Mouse (Mus musculus) limb, embryonic 13.5 days (tissue): Measurements from ENCODE around the gene Mmp24. TPM values are rescaled to one million over a fixed set of nuclear protein-coding genes. Genes with fewer than 3 reads are reported as not detected.
"Not testable (repeated sequence)": the region's sequence is repeated elsewhere in the genome, so short reads cannot be mapped to it uniquely, and the experiment has no call there.

ENCODE experiments used
- ATAC-seq: fragments of 200-750 bp; cut with Nextera tagmentation; 2 replicates; pipeline ENCODE4 v1.8.0; 2017; ENCODE audit warnings: low read depth, moderate number of reproducible peaks, moderate TSS enrichment; ENCODE audit not compliant: low FRiP score
- H3K27ac ChIP-seq: fragments of 300-500 bp; sonication (generic); 2 replicates; pipeline ENCODE4 v1.5.1; 2015; ENCODE audit warnings: inconsistent platforms, mild to moderate bottlenecking, moderate library complexity
- H3K27me3 ChIP-seq: fragments of 300-500 bp; sonication (generic); 2 replicates; pipeline ENCODE4 v1.6.1; 2015; ENCODE audit warnings: mild to moderate bottlenecking, inconsistent platforms
- H3K36me3 ChIP-seq: fragments of 300-500 bp; sonication (generic); 2 replicates; pipeline ENCODE4 v1.6.1; 2015; ENCODE audit warnings: inconsistent platforms, mild to moderate bottlenecking, moderate library complexity
- H3K4me1 ChIP-seq: fragments of 300-500 bp; sonication (generic); 2 replicates; pipeline ENCODE4 v1.6.1; 2015; ENCODE audit warnings: inconsistent platforms
- H3K4me2 ChIP-seq: fragments of 300-500 bp; sonication (generic); replicated peaks from 2 replicates; pipeline ENCODE4 v1.6.1; 2015; ENCODE audit warnings: inconsistent platforms, mild to moderate bottlenecking, moderate library complexity
- H3K4me3 ChIP-seq: fragments of 300-500 bp; sonication (generic); 2 replicates; pipeline ENCODE4 v1.5.1; 2015; ENCODE audit warnings: moderate library complexity, mild to moderate bottlenecking, inconsistent platforms
- H3K9ac ChIP-seq: fragments of 300-500 bp; sonication (generic); 2 replicates; pipeline ENCODE4 v1.6.1; 2015; ENCODE audit warnings: mild to moderate bottlenecking, inconsistent platforms
- H3K9me3 ChIP-seq: fragments of 300-500 bp; sonication (generic); 2 replicates; pipeline ENCODE4 v1.6.1; 2016; ENCODE audit warnings: inconsistent platforms
- WGBS: fragments of 180-500 bp; shearing (Covaris S2); methylation state at CpG from one replicate; pipeline ENCODE4 v1.1.7; 2015; 5-methylcytosine and 5-hydroxymethylcytosine counted together
- polyA plus RNA-seq: library from polyadenylated mRNA; unstranded; fragments of >200 nt; fragmentation: Nextera tagmentation; extraction: Ambion mirVana; gene quantifications from 2 replicates; pipeline ENCODE4 v1.2.1, GENCODE M21; 2015

The Mmp24 gene
- 0.05 and 0.20 TPM in 2 replicates for polyA plus RNA-seq

DNA sequence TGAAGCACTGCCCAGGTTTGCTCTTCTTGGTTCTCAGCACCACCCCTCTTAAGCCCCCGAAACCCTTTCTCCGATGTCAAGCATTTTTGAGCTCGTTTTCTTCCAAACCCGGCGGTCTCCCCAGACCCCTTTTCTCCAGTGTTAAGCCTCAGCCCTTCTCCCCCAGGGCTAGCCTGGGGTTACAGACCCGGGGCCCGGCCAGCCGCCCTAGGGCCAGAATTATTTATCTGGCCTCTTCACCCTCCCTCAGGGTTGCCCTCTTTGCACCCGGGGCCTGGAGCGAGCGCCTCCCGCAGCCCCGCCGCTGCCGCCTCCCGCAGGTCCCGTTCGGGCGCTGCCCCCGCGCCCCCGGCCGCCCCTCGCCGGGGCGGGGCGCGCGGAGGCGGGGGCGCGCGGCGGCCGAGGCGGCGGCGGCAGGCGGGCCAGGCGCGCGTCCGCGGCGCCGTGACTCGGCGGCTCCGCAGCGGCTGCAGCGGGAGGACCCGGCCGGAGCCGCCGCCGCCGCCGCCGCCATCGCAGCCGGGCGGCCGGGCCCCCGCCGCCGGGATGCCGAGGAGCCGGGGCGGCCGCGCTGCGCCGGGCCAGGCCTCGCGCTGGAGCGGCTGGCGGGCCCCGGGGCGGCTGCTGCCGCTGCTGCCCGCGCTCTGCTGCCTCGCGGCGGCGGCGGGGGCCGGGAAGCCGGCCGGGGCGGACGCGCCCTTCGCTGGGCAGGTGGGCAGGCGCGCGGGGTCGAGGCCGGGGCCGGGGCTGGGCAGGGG, at the start of gene Mmp24:
Gene Mmp24 (plus strand): TSS at position 416 of the 758 bp plus-strand sequence.
- no peaks in the 10 kb centered on the region for H3K9me3 ChIP-seq
- no peaks in the 10 kb centered on the region for H3K36me3 ChIP-seq
- peaks cover 8% of the 10 kb centered on the region for H3K4me1 ChIP-seq
- H3K4me2 ChIP-seq, result peak within 1 kb of the TSS; percentile 96
- 3% methylated on average over 37 of the region's 100 CpGs for WGBS
- H3K27me3 ChIP-seq, result peaks cover 74% of the 10 kb centered on the region
- H3K9ac ChIP-seq, result no peak within 1 kb of the TSS
- ATAC-seq, result peak; percentile 57; the same call in 1 of the 2 replicates
- no peak within 1 kb of the TSS for H3K27ac ChIP-seq
- H3K4me3 ChIP-seq, result peak within 1 kb of the TSS; percentile 57

GRCm38 (mm10) chr2:155726302-155726701, 48.8 kb upstream of the Mmp24 start:
- no peaks in the 10 kb centered on the region for H3K27me3 ChIP-seq
- no peak overlapping the region for H3K9ac ChIP-seq
- H3K4me3 ChIP-seq, result no peak overlapping the region
- no peaks in the 10 kb centered on the region for H3K9me3 ChIP-seq
- WGBS, result 86% methylated on average over 7 of the region's 7 CpGs
- no peak overlapping the region for H3K4me2 ChIP-seq
- peaks cover 13% of the 10 kb centered on the region; the same call in 1 of the 2 replicates for H3K36me3 ChIP-seq
- ATAC-seq, result no peak
- no peak overlapping the region for H3K27ac ChIP-seq
- peaks cover 15% of the 10 kb centered on the region for H3K4me1 ChIP-seq

- peak overlapping the region; percentile 95; the same call in 1 of the 2 replicates for H3K4me2 ChIP-seq
- H3K4me1 ChIP-seq, result peaks cover 15% of the 10 kb centered on the region
- no peaks in the 10 kb centered on the region for H3K9me3 ChIP-seq
- peaks cover 3% of the 10 kb centered on the region; the same call in 1 of the 2 replicates for H3K36me3 ChIP-seq
- 73% methylated on average over 7 of the region's 7 CpGs for WGBS
- ATAC-seq, result no peak
- H3K27ac ChIP-seq, result no peak overlapping the region
- no peak overlapping the region for H3K9ac ChIP-seq
- H3K27me3 ChIP-seq, result no peaks in the 10 kb centered on the region
- peak overlapping the region; percentile 87; the same call in 1 of the 2 replicates for H3K4me3 ChIP-seq
Measured at GRCm38 (mm10) chr2:155727764-155728395, 47.3 kb upstream of the Mmp24 start.

GRCm38 (mm10) chr2:155728742-155729141, 46.4 kb upstream of the Mmp24 start:
- Histone ChIP-seq H3K4me3 (peak overlapping the region; percentile 87), H3K36me3 (no peaks in the 10 kb centered on the region), H3K4me2 (peak overlapping the region; percentile 95), H3K27me3 (no peaks in the 10 kb centered on the region), H3K27ac (no peak overlapping the region), H3K4me1 (peaks cover 15% of the 10 kb centered on the region), H3K9me3 (no peaks in the 10 kb centered on the region), H3K9ac (peak overlapping the region; percentile 79)
- no peak for ATAC-seq
- 4% methylated on average over 15 of the region's 15 CpGs for WGBS

- H3K27me3 ChIP-seq, result no peaks in the 10 kb centered on the region
- H3K4me3 ChIP-seq, result peak within 1 kb of the TSS; percentile 87
- H3K36me3 ChIP-seq, result no peaks in the 10 kb centered on the region
- peak; percentile 88 for ATAC-seq
- H3K9ac ChIP-seq, result peak within 1 kb of the TSS; percentile 79
- H3K4me2 ChIP-seq, result peak within 1 kb of the TSS; percentile 95
- H3K4me1 ChIP-seq, result peaks cover 15% of the 10 kb centered on the region
- under 1% methylated on average over 33 of the region's 33 CpGs for WGBS
- H3K9me3 ChIP-seq, result no peaks in the 10 kb centered on the region
- H3K27ac ChIP-seq, result no peak within 1 kb of the TSS
Measured at GRCm38 (mm10) chr2:155729158-155729645, 45.9 kb upstream of the Mmp24 start, which contains the start of gene Edem2. TSS of gene Edem2 (minus strand) at chr2:155729475.

DNA sequence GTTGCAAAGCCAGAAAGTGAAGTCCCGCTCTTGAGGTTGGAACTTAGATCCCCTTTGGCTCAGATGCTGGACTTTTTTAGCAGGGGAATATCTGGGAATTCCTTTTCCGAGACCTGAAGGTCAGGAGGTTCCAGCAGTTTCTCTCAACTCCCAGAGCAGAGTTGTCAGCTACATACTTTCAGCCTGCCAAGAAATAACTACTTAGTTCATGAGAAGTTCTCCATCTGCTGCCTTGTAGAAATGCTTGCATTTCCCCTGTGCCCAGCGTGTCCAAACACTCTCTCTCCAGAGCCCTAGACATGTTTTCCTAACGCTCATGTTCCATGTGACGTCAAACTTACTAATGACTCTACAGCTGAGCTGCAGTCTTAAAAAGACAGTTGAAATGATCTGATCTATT, 40.1 kb upstream of the Mmp24 start:
- WGBS, result 77% methylated on average over 5 of the region's 5 CpGs
- no peak overlapping the region for H3K4me2 ChIP-seq
- H3K4me1 ChIP-seq, result no peaks in the 10 kb centered on the region

DNA sequence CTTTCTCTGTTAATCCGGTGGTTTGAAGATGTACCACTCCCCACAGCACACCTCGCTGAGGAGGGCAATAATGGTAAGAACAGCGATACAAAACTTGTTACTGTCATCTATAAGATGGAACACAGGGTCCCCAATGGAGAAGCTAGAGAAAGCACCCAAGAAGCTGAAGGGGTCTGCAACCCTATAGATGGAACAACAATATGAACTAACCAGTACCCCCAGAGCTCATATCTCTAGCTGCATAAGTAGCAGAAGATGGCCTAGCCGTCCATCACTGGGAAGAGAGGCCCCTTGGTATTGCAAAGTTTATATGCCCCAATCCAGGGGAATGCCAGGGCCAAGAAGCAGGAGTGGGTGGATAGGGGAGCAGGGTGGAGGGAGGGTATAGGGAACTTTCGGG, 39.4 kb upstream of the Mmp24 start, which contains the start of gene Gm17581:
Gene Gm17581 (minus strand): TSS at position 101 of the 400 bp plus-strand sequence.
- not testable (repeated sequence) for H3K4me1 ChIP-seq, H3K9ac ChIP-seq, H3K27me3 ChIP-seq, H3K4me3 ChIP-seq, H3K4me2 ChIP-seq, H3K27ac ChIP-seq, H3K36me3 ChIP-seq, ATAC-seq, H3K9me3 ChIP-seq
- 78% methylated on average over 5 of the region's 5 CpGs for WGBS

More for the DNA sequence above, 40.1 kb upstream of the Mmp24 start:
- Histone ChIP-seq H3K9ac (no peak overlapping the region), H3K27me3 (no peaks in the 10 kb centered on the region), H3K36me3 (no peaks in the 10 kb centered on the region), H3K4me3 (no peak overlapping the region), H3K27ac (no peak overlapping the region), H3K9me3 (no peaks in the 10 kb centered on the region)
- no peak for ATAC-seq

DNA sequence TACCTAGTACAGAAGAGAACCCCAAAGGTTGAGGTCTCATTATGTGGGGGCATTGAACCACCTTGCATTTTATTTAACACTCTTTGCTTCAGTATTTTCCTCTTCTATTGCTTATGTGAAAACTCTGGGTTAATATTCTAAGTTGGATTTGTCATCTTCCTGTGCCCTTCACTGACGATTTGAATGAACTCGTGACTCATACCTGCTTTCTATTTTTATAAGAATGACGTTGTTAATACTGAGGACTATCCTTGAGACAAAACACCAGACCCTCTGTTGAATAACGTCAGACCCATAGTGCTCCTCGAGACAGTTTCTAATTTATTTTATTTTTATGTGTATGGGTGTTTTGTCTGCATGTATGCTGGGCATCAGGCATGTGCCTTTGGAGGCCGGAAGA, 38.2 kb upstream of the Mmp24 start:
- H3K36me3 ChIP-seq, result no peaks in the 10 kb centered on the region
- H3K27me3 ChIP-seq, result no peaks in the 10 kb centered on the region
- H3K9ac ChIP-seq, result no peak overlapping the region
- H3K4me2 ChIP-seq, result no peak overlapping the region
- no peak overlapping the region for H3K27ac ChIP-seq
- 72% methylated on average over 6 of the region's 6 CpGs for WGBS
- no peaks in the 10 kb centered on the region for H3K4me1 ChIP-seq
- H3K9me3 ChIP-seq, result no peaks in the 10 kb centered on the region
- no peak for ATAC-seq
- H3K4me3 ChIP-seq, result no peak overlapping the region

DNA sequence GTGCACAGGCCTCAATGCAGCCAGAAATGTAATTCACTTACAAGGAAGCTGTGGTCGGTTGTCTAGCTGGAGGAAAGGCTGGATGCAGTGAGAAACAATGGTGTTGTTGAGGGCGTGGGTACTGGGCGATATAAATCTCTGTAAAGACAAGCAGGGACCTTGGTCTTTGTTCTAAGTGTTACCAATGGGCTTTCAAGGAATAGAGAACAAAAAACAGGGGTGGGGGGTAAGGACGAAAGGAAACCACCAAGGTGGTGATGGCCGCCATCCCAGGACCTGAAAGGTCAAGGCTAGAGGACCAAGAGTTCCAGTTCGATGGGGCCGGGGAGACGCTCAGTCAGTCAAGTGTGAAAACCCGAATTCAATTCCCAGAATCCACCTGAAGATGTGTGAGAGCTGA, 37.3 kb upstream of the Mmp24 start:
- 82% methylated on average over 9 of the region's 9 CpGs for WGBS
- H3K9me3 ChIP-seq, result no peaks in the 10 kb centered on the region
- H3K27me3 ChIP-seq, result no peaks in the 10 kb centered on the region
- H3K27ac ChIP-seq, result no peak overlapping the region
- no peak overlapping the region for H3K4me3 ChIP-seq
- 0 out of 2 replicates have a peak, but pooled peaks cover 2% of the 10 kb centered on the region for H3K4me1 ChIP-seq
- ATAC-seq, result no peak
- H3K4me2 ChIP-seq, result no peak overlapping the region
- no peaks in the 10 kb centered on the region for H3K36me3 ChIP-seq
- H3K9ac ChIP-seq, result no peak overlapping the region

DNA sequence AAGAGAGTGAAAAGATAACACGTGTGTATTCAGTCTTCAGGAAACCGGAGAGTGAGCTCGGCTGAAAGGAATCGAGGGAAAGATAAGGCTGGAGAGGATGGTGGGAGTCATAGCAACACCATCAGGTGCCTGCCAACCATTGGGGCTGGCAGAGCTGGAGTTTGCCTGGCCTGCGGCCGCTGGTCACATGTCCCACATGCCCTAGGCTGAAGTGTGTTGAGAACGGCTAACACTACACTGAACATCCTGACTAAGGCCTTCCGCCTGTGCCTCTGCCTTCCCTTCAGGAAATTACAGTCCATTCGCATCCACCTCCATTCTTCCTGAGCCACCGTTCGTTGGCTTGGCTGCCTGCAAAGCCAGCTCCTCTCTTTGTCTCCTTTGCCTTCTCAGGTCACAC, 32.9 kb upstream of the Mmp24 start:
- WGBS, result 84% methylated on average over 11 of the region's 11 CpGs
- Histone ChIP-seq H3K9me3 (no peaks in the 10 kb centered on the region), H3K4me2 (no peak overlapping the region), H3K27me3 (no peaks in the 10 kb centered on the region), H3K36me3 (no peaks in the 10 kb centered on the region), H3K4me3 (no peak overlapping the region), H3K9ac (no peak overlapping the region), H3K4me1 (0 out of 2 replicates have a peak, but pooled peaks cover 4% of the 10 kb centered on the region), H3K27ac (no peak overlapping the region)
- no peak for ATAC-seq

- Histone ChIP-seq H3K36me3 (no peaks in the 10 kb centered on the region), H3K4me3 (no peak overlapping the region), H3K4me2 (no peak overlapping the region), H3K9ac (no peak overlapping the region), H3K9me3 (no peaks in the 10 kb centered on the region), H3K27me3 (no peaks in the 10 kb centered on the region), H3K4me1 (0 out of 2 replicates have a peak, but pooled peaks cover 4% of the 10 kb centered on the region), H3K27ac (no peak overlapping the region)
- WGBS, result 81% methylated on average over 12 of the region's 12 CpGs
- no peak for ATAC-seq
Measured at GRCm38 (mm10) chr2:155742931-155743337, 32.2 kb upstream of the Mmp24 start.

GRCm38 (mm10) chr2:155743351-155743750, 31.8 kb upstream of the Mmp24 start:
- no peak for ATAC-seq
- Histone ChIP-seq H3K27ac (no peak overlapping the region), H3K4me2 (no peak overlapping the region)

More at GRCm38 (mm10) chr2:155743351-155743750, 31.8 kb upstream of the Mmp24 start:
- no peak overlapping the region for H3K9ac ChIP-seq
- H3K9me3 ChIP-seq, result no peaks in the 10 kb centered on the region
- 85% methylated on average over 9 of the region's 9 CpGs for WGBS
- 0 out of 2 replicates have a peak, but pooled peaks cover 4% of the 10 kb centered on the region for H3K4me1 ChIP-seq
- H3K27me3 ChIP-seq, result no peaks in the 10 kb centered on the region
- H3K4me3 ChIP-seq, result no peak overlapping the region
- no peaks in the 10 kb centered on the region for H3K36me3 ChIP-seq
